Mouse (Mus musculus) cerebellum, adult 8-10 months (tissue): ENCODE results near the gene Bcl7b.
"Not testable (repeated sequence)": the region's sequence is repeated elsewhere in the genome, so short reads cannot be mapped to it uniquely, and the experiment has no call there.

Experiments
- DNase-seq: peaks from one replicate; pipeline ENCODE4 v3.0.0; 2022

The Bcl7b gene

DNA sequence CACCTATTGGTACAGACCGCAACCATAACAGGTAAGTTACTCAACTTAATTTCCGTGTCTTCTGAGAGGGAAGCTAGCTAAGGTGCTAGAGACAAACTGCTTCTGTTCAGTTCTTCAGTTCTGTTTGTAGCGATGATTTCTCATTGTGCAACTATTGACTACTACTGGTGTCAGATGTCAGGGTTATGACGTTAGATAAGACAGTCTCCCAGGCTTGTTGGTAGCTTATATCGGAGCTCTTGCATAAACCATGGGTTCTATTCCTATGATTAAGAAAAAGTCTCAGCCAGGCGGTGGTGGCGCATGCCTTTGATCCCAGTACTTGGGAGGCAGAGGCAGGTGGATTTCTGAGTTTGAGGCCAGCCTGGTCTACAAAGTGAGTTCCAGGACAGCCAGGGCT lies 54.0 kb downstream of the Bcl7b start:
- DNase-seq = no peak

GRCm38 (mm10) chr5:135224169-135224568 lies 56.1 kb downstream of the Bcl7b start:
- DNase-seq = no peak

DNA sequence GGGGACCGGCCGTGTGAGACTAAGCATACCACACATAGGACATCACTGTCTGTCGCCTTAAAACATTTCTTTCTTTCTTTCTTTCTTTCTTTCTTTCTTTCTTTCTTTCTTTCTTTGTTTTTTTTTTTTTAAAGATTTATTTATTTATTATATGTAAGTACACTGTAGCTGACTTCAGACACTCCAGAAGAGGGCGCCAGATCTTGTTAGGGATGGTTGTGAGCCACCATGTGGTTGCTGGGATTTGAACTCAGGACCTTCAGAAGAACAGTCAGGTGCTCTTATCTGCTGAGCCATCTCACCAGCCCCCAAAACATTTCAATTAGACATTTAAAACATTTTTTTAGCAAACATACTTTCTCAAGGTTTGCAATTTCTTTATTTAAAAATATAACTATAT lies 57.8 kb downstream of the Bcl7b start:
- not testable (repeated sequence) for DNase-seq

DNA sequence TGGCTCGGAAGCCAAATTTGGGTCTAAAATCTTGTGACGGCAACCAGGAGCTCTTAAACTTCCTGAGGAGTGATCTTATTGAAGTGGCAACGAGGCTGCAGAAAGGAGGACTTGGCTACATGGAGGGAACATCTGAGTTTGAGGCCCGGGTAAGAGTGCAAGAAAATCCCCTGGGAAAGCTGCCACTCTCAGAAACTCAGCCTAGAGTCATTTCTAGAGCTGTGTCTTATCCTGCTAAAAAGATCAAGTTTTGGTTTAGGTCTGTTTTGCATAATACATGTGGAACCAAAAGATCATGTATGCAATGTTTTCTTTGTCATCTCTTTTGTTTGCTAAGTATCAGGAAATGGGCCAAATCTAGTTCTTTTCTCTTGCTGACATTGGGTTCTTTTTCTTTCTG lies 62.1 kb downstream of the Bcl7b start:
- no peak for DNase-seq
